Mouse (Mus musculus): ENCODE measurements around the gene Fcgr3.
"Not testable (repeated sequence)": the region's sequence is repeated elsewhere in the genome, so short reads cannot be mapped to it uniquely, and the experiment has no call there.

Gene Fcgr3

GRCm38 (mm10) chr1:171085718-171086117 lies 21.0 kb upstream of the Fcgr3 start:
- no peak for DNase-seq (ENCODE audit: low spot score in 2 of 2)

GRCm38 (mm10) chr1:171081512-171082231 lies 16.9 kb upstream of the Fcgr3 start:
- DNase-seq (ENCODE audit: low spot score in 2 of 2), result not testable (repeated sequence)

DNA sequence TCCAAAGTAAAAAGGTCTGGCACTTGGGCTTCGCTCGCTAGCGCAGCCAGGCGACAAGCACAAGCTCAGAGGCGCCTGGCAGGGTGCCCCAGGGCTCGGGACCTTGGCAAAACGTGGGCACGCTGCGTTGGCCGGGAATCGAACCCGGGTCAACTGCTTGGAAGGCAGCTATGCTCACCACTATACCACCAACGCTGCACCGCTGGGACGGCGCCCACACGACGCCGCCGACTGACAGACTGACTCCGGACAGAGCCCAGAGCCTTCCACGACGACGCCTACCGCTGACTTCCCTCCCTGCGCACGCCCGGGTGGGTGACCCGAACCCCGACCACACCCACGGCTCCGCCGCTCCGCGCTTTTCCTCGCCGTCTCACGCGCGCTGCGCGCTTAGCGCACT lies 15.1 kb upstream of the Fcgr3 start:
- not testable (repeated sequence) for DNase-seq (ENCODE audit: low spot score in 2 of 2)

- not testable (repeated sequence) for DNase-seq (ENCODE audit: low spot score in 2 of 2)
Observed at GRCm38 (mm10) chr1:171079345-171079744, 14.6 kb upstream of the Fcgr3 start.

GRCm38 (mm10) chr1:171078419-171078818 lies 13.7 kb upstream of the Fcgr3 start:
- not testable (repeated sequence) for DNase-seq (ENCODE audit: low spot score in 2 of 2)

DNA sequence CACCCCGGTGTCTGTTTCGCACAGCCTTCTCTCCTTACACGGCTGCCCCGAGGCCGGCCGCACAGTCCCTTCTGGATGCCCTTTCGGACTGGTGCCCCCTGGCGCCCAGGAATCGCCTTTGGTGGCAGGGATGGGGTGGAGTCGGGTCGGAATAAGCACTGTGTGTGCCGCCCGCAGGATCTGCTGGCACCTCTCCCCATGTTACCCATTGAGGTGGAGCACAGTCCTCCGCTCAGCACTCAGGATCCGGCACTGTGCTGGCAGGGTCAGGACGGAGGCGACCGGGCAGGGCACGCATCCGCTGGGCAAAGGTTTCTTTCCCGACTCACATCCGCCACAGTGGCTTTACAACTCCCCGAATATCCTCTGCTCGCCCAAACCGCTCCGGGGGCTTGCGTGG lies 13.2 kb upstream of the Fcgr3 start:
- DNase-seq (ENCODE audit: low spot score in 2 of 2), result peak in 1 of 2 experiments; percentile 67

DNA sequence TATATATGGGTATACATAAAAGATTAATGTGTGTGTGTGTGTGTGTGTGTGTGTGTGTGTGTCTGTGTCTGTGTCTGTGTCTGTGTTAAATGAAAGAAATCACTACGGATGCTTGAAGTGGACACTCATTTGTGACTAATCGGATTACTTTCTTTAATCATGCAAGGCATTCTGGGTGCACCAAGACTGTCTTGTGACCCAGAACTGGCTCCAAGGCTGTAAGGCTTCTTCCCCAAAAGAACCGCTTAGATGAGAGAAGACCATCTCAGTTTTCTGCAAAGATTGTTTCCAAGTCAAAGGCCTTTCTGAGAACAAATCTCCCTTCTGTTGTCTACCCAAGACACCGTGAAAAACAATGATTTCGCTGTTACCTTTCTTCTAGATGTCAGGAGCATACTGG lies 12.5 kb upstream of the Fcgr3 start:
- DNase-seq (ENCODE audit: low spot score in 2 of 2), result not testable (repeated sequence)

- not testable (repeated sequence) for DNase-seq (ENCODE audit: low spot score in 2 of 2)
Observed at GRCm38 (mm10) chr1:171076176-171076575, 11.4 kb upstream of the Fcgr3 start.

GRCm38 (mm10) chr1:171074283-171074682 lies 9.5 kb upstream of the Fcgr3 start:
- DNase-seq (ENCODE audit: low spot score in 2 of 2), result peak in 1 of 2 experiments; percentile 40

DNA sequence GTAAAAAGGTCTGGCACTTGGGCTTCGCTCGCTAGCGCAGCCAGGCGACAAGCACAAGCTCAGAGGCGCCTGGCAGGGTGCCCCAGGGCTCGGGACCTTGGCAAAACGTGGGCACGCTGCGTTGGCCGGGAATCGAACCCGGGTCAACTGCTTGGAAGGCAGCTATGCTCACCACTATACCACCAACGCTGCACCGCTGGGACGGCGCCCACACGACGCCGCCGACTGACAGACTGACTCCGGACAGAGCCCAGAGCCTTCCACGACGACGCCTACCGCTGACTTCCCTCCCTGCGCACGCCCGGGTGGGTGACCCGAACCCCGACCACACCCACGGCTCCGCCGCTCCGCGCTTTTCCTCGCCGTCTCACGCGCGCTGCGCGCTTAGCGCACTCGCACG lies 7.5 kb upstream of the Fcgr3 start:
- not testable (repeated sequence) for DNase-seq (ENCODE audit: low spot score in 2 of 2)

DNA sequence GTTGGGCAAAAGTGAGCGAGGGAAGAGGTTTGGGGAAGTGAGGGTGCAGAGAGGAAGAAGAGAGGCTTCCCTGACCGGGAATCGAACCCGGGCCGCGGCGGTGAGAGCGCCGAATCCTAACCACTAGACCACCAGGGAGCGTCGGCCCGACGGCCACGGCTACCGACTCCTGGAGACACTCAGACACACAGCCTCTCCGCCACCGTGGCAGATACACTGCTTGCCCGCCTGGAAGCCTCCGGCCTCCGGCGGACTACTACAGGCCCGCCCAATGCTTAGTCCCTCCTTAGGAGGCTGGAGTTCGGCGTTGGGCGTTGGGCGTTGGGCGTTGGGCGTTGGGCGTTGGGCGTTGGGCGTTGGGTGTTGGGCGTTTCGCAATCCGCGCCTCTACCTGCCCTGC lies 7.0 kb upstream of the Fcgr3 start:
- not testable (repeated sequence) for DNase-seq (ENCODE audit: low spot score in 2 of 2)

DNA sequence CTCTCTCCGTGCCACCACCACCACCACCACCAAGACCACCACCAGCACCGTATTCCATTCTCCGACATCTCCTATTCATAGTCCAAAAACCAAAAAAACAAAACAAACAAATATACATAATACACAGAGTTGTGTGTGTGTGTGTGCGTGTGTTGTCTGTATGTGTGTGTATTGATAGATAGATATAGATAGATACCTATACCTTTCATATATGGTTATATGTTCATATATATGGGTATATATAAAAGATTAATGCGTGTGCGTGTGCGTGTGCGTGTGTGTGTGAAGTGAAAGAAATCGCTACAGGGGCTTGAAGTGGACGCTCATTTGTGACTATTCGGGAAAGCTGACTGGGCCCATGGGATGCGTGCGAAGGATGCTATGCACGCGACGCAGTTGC lies 6.1 kb upstream of the Fcgr3 start:
- DNase-seq (ENCODE audit: low spot score in 2 of 2), result not testable (repeated sequence)

DNA sequence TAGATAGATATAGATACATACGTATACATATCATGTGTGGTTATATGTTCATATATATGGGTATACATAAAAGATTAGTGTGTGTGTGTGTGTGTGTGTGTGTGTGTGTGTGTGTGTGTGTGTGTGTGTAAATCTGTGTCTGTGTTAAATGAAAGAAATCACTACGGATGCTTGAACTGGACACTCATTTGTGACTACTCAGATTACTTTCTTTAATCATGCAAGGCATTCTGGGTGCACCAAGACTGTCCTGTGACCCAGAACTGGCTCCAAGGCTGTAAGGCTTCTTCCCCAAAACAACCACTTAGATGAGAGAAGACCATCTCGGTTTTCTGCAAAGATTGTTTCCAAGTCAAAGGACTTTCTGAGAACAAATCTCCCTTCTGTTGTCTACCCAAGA lies 4.8 kb upstream of the Fcgr3 start:
- peak; percentile 37 to 44 for DNase-seq (ENCODE audit: low spot score in 2 of 2)

DNA sequence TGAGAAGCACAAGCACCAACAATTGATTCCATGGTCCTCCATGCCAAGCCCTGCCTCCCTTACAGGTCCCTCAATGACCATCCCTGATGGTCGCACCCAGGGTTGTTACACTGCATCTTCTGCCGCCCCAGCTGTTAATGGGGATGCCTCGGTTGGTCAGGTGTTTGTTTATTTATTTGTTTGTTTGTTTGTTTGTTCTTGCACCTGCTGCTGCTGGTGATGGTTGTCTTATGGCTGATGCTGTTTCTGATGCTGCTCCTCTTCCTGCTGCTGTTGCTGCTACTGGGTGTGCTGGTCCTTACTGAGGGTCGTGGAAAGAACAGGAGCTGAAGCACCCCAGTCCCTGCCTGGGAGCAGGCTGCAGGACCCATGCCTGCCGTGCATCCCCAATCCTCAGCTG lies 3.2 kb upstream of the Fcgr3 start:
- DNase-seq (ENCODE audit: low spot score in 2 of 2), result not testable (repeated sequence)

DNA sequence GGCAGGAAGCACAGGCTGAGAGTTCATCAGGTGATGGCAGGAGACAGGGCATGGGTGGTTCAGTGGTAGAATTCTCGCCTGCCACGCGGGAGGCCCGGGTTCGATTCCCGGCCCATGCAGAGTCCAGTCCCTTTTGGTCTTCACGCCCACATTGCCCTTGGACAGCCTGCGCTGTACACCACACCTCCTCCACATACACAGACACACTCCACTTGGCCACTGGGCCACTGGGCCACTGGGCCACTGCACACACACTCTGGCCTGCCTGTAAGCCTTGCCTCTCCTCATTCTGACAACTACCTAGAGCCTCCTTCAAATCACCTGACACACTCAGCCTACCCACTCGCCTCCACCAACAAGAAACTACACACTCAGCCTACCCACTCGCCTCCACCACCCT lies 1.8 kb upstream of the Fcgr3 start:
- not testable (repeated sequence) for DNase-seq (ENCODE audit: low spot score in 2 of 2)

GRCm38 (mm10) chr1:171065768-171066167 lies 1.0 kb upstream of the Fcgr3 start:
- DNase-seq (ENCODE audit: low spot score in 2 of 2), result peak; percentile 57 to 65

DNA sequence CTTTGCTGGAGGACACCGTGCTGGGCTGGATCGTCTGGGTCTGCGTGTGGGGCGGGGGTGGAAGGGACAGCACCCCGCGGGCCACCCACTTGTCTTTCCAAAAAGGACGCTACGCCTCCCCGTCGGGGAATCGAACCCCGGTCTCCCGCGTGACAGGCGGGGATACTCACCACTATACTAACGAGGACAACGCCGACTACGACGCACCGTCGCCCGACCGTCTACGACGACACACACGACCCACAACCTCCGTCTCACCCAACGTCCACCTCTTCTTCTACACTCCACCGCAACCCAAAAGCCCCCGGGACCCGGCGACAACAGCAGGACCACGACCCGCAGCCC lies 480 bp upstream of the Fcgr3 start:
- peak; percentile 73 to 82 for DNase-seq (ENCODE audit: low spot score in 2 of 2)

DNA sequence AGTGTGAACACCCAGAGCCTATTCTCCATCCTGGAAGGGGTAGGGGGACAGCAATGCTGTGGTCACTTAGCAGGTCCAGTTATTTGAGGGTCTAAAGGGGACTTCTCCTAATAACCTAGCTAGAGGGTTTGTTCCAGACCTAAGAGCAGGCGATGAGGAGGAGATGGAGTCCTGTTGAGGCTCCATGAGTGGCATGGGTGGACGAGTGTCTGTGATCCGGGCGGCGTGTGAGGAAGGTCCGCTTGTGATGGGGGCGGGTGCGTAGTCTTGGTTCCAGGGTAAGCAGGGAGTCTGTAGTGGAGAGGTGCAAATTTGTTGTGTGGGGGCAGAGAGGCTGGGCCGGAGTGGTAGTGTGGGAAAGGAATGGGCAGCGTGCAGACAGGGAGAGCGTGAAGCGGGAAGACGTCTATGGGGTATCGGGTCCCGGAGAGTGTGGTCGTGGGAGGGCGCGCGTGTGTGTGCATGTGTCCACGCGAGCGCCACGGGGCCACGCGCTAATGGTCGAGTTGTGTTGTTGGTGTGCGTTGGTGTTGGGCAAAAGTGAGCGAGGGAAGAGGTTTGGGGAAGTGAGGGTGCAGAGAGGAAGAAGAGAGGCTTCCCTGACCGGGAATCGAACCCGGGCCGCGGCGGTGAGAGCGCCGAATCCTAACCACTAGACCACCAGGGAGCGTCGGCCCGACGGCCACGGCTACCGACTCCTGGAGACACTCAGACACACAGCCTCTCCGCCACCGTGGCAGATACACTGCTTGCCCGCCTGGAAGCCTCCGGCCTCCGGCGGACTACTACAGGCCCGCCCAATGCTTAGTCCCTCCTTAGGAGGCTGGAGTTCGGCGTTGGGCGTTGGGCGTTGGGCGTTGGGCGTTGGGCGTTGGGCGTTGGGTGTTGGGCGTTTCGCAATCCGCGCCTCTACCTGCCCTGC lies 905 bp downstream of the Fcgr3 start:
- DNase-seq (ENCODE audit: low spot score in 2 of 2), result peak; percentile 65 to 72

GRCm38 (mm10) chr1:171061566-171061965 lies 3.2 kb downstream of the Fcgr3 start:
- no peak for DNase-seq (ENCODE audit: low spot score in 2 of 2)

DNA sequence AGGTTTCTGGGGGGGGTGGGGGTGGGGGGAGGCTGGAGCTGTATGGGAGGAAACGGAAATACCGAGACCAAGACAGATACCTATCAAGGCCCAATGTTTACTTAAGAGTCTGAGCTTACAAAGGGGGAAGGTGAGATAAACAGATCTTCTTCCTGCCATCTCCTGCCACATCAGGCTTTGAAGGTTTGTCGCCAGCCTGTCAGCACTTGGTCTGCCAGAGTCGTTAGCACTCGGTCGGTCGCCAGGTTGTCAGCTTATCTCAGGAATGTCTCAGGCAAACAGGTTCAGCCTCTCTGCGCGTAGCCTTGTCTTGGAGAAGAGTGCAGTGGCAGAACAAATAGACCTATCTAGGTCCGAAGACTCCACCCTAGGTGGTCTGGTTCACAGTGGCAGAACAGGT lies 4.3 kb downstream of the Fcgr3 start:
- no peak for DNase-seq (ENCODE audit: low spot score in 2 of 2)

DNA sequence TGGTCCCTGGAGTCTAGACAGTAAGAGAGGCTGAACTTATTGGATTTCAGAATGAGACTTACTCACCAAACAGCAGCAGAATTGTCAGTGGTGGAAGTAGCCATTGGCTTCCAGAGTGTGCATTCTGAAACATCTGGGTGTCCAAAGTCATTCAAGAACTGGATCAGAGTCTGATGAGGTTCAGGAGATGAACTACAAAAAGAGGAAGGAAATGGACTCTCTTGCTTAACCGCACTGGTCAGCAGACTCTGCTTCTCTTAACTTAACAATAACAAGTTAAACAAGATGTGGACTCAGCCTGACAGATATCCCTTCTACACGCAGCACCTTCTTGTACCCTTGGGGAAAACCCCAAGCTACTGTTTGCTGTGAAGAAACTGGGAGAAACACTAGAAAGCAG lies 5.5 kb downstream of the Fcgr3 start:
- DNase-seq (ENCODE audit: low spot score in 2 of 2), result no peak

- no peak for DNase-seq (ENCODE audit: low spot score in 2 of 2)
Observed at GRCm38 (mm10) chr1:171057253-171057652, 7.5 kb downstream of the Fcgr3 start.

- no peak for DNase-seq (ENCODE audit: low spot score in 2 of 2)
Observed at GRCm38 (mm10) chr1:171053305-171053704, 11.4 kb downstream of the Fcgr3 start.

All from spleen, postnatal 10 days (tissue).